Mouse (Mus musculus) limb, embryonic 12.5 days (tissue): Measurements from ENCODE around the gene Stk11. TPM values are rescaled to one million over a fixed set of nuclear protein-coding genes. Genes with fewer than 3 reads are reported as not detected.

Experiments used
- polyA plus RNA-seq: library from polyadenylated mRNA; unstranded; fragments of >200 nt; fragmentation: Nextera tagmentation; extraction: Ambion mirVana; gene quantifications from 2 replicates; pipeline ENCODE4 v1.2.1, GENCODE M21; 2016

Stk11 gene
- polyA plus RNA-seq, 1 experiment from 2014 or later = 18.1 TPM

Other genes starting within 250 kb of the Stk11 start
- gene Prtn3, start 241.3 kb upstream of the Stk11 start, polyA plus RNA-seq = 15.1 and 15.3 TPM in 2 replicates
- gene Plppr3, start 241.2 kb upstream of the Stk11 start, polyA plus RNA-seq = 157 and 162 TPM in 2 replicates
- gene Elane, start 229.6 kb upstream of the Stk11 start, polyA plus RNA-seq = not detected in 2 replicates
- gene Cfd, start 224.9 kb upstream of the Stk11 start, polyA plus RNA-seq = not detected in 2 replicates
- gene Med16, start 206.9 kb upstream of the Stk11 start, polyA plus RNA-seq = 50.8 and 53.7 TPM in 2 replicates
- gene Gm26602, start 204.9 kb upstream of the Stk11 start, polyA plus RNA-seq = 5.5 and 21.1 TPM in 2 replicates
- 1.1 and 1.2 TPM in 2 replicates for gene Kiss1r, start 198.8 kb upstream of the Stk11 start, polyA plus RNA-seq
- gene R3hdm4, start 194.6 kb upstream of the Stk11 start, polyA plus RNA-seq = 149 and 161 TPM in 2 replicates
- gene Arid3a, start 188.8 kb upstream of the Stk11 start, polyA plus RNA-seq = 8.4 and 8.6 TPM in 2 replicates
- gene Wdr18, start 155.7 kb upstream of the Stk11 start, polyA plus RNA-seq = 120 and 122 TPM in 2 replicates
- gene Grin3b, start 145.1 kb upstream of the Stk11 start, polyA plus RNA-seq = 0.54 and 0.68 TPM in 2 replicates
- 20.7 and 22.5 TPM in 2 replicates for gene Tmem259, start 131.5 kb upstream of the Stk11 start, polyA plus RNA-seq
- gene Cnn2, start 127.2 kb upstream of the Stk11 start, polyA plus RNA-seq = 216 and 240 TPM in 2 replicates
- 2.1 and 2.3 TPM in 2 replicates for gene Abca7, start 119.3 kb upstream of the Stk11 start, polyA plus RNA-seq
- gene Arhgap45, start 99.2 kb upstream of the Stk11 start, polyA plus RNA-seq = 12.5 and 12.6 TPM in 2 replicates
- gene Polr2e, start 76.0 kb upstream of the Stk11 start, polyA plus RNA-seq = 241 and 251 TPM in 2 replicates
- 463 and 494 TPM in 2 replicates for gene Gpx4, start 68.6 kb upstream of the Stk11 start, polyA plus RNA-seq
- gene Sbno2, start 10.2 kb upstream of the Stk11 start, polyA plus RNA-seq = 13.9 and 14.4 TPM in 2 replicates
- 460 and 465 TPM in 2 replicates for gene Atp5d, start 22.8 kb downstream of the Stk11 start, polyA plus RNA-seq
- 4.9 and 5.6 TPM in 2 replicates for gene Cbarp, start 25.0 kb downstream of the Stk11 start, polyA plus RNA-seq
- 30.6 and 38.0 TPM in 2 replicates for gene Midn, start 32.5 kb downstream of the Stk11 start, polyA plus RNA-seq
- 166 and 175 TPM in 2 replicates for gene Cirbp, start 50.2 kb downstream of the Stk11 start, polyA plus RNA-seq
- gene 1600002K03Rik, start 57.1 kb downstream of the Stk11 start, polyA plus RNA-seq = 9.1 and 9.5 TPM in 2 replicates
- 60.3 and 62.2 TPM in 2 replicates for gene Efna2, start 63.7 kb downstream of the Stk11 start, polyA plus RNA-seq
- gene Mum1, start 110.6 kb downstream of the Stk11 start, polyA plus RNA-seq = 103 and 112 TPM in 2 replicates
- gene Ndufs7, start 133.3 kb downstream of the Stk11 start, polyA plus RNA-seq = 258 and 278 TPM in 2 replicates
- gene Gamt, start 145.2 kb downstream of the Stk11 start, polyA plus RNA-seq = 30.7 and 31.9 TPM in 2 replicates
- gene Dazap1, start 145.7 kb downstream of the Stk11 start, polyA plus RNA-seq = 69.1 and 71.0 TPM in 2 replicates
- 926 and 930 TPM in 2 replicates for gene Rps15, start 176.7 kb downstream of the Stk11 start, polyA plus RNA-seq
- 4.7 and 5.3 TPM in 2 replicates for gene Apc2, start 180.2 kb downstream of the Stk11 start, polyA plus RNA-seq
- 48.1 and 50.5 TPM in 2 replicates for gene 2310011J03Rik, start 204.7 kb downstream of the Stk11 start, polyA plus RNA-seq
- gene Pcsk4, start 213.7 kb downstream of the Stk11 start, polyA plus RNA-seq = 6.3 and 6.6 TPM in 2 replicates
- gene Reep6, start 214.2 kb downstream of the Stk11 start, polyA plus RNA-seq = 4.1 and 4.6 TPM in 2 replicates
- 0.70 and 0.88 TPM in 2 replicates for gene Adamtsl5, start 232.6 kb downstream of the Stk11 start, polyA plus RNA-seq
- gene Plk5, start 240.7 kb downstream of the Stk11 start, polyA plus RNA-seq = 1.2 and 1.3 TPM in 2 replicates